Mouse (Mus musculus) embryonic fibroblast, embryonic 13.5 days (primary cell): ENCODE results near the gene Nkx3-2.

Experiments
- CTCF ChIP-seq: IDR thresholded peaks from 2 replicates; pipeline ENCODE4 v1.5.1; 2011; ENCODE audit warnings: mild to moderate bottlenecking, control low read depth, low read length, moderate library complexity, borderline replicate concordance; ENCODE audit not compliant: insufficient read depth
- POLR2A ChIP-seq: IDR thresholded peaks from 2 replicates; pipeline ENCODE4 v1.6.1; 2011; ENCODE audit warnings: low read depth, mild to moderate bottlenecking, control low read depth, low read length, moderate library complexity

DNA sequence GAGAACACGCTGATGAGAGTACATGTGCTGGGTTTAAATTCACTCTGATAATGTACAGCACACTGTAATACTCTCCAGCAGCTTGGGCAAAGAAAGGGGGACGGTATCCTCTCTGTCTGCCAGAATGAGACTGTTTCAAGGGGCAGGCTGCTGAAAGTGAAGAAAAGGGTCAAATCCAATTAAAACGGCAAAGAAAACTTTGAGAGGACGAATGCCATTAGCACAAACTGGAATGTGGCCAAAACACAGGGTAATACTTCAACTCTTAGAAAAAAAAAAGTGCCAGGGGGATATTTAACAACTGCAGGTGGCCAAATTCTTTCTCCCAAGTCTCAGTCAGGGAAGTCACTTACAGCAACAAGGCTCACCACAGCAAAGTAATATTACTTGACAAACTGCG, 27.3 kb downstream of the Nkx3-2 start:
- TF ChIP-seq POLR2A, result no peak
- TF ChIP-seq CTCF, result no peak
